Mouse (Mus musculus): Measurements from ENCODE around the gene Bhlha15. TPM values are rescaled to one million over a fixed set of nuclear protein-coding genes. Genes with fewer than 3 reads are reported as not detected.
A peak's percentile ranks its signal among the peaks of the same experiment; 100 is the strongest.

Bhlha15 gene
- polyA plus RNA-seq, 1 experiment from 2014 or later, result 0.54 TPM

DNA sequence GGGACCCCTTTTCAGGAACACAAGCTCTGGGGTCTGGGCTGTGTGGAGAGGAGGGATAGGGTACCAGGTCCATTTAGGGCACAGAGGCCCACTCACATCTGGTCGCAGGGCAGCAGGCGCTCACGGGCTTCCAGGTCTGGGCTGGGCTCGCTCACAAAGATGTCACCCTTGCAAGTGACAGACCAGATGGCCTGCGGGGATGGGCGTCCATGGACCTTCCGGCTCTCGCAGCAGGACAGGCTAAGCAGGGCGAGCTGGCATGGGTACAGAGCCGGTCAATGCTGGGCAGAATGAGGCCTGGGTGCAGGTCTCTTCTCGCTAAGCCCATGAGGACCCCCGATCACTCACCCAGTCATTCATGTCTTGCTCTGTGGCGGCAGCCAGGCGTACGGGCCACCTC, 16.0 kb downstream of the Bhlha15 start:
- WGBS, result 87% methylated on average over 15 of the region's 15 CpGs
- Histone ChIP-seq H3K9ac (ENCODE audit: low read depth, low read length) (no peak overlapping the region), H3K36me3 (ENCODE audit: insufficient read depth, low read length) (peaks cover 46% of the 10 kb centered on the region)

DNA sequence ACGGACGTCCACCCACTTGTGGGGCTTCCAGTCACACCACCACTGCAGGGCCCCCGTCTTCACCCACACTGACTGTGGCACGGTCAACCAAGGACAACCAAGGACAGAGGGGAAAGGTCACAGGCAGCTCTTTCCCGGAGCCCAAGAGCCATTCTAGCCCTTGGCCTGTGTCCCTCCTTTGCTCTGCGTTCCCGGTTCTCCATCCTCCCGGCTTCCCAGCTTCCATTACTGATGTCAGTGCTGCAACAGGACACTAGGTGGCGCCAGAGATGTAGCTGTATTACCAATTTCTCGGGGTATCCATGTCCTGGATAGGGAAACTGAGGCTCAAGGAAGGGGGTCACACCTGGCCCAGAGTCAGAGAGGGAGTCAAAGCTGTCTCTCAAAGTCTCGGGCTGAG, 17.4 kb downstream of the Bhlha15 start:
- Histone ChIP-seq H3K9me3 (replicated peaks; ENCODE audit: low read length) (no peaks in the 10 kb centered on the region), H3K36me3 (ENCODE audit: insufficient read depth, low read length) (peaks cover 44% of the 10 kb centered on the region), H3K4me2 (ENCODE audit: low read length) (no peak overlapping the region), H3K4me1 (replicated peaks; ENCODE audit: insufficient read depth, low read length) (no peaks in the 10 kb centered on the region), H3K27ac (no peak overlapping the region), H3K27me3 (ENCODE audit: insufficient read depth, low read length) (no peaks in the 10 kb centered on the region), H3K9ac (ENCODE audit: low read depth, low read length) (no peak overlapping the region), H3K4me3 (replicated peaks; ENCODE audit: low read depth, low read length) (no peak overlapping the region)
- peak; percentile 83 for TF ChIP-seq CTCF (IDR thresholded peaks at IDR 0.05; ENCODE audit: low read depth)
- WGBS, result 43% methylated on average over 11 of the region's 11 CpGs
- DNase-seq (ENCODE audit: low spot score) (peak; percentile 58), ATAC-seq (replicated peaks; ENCODE audit: low FRiP score, low read depth) (0 out of 2 replicates have a peak, but pooled peaks have one; percentile 9)

More for the DNA sequence above, 16.0 kb downstream of the Bhlha15 start:
- H3K4me2 ChIP-seq (ENCODE audit: low read length), result no peak overlapping the region
- no peak for DNase-seq (ENCODE audit: low spot score)
- ATAC-seq (replicated peaks; ENCODE audit: low FRiP score, low read depth), result no peak
- TF ChIP-seq CTCF (IDR thresholded peaks at IDR 0.05; ENCODE audit: low read depth), result no peak
- H3K27ac ChIP-seq, result no peak overlapping the region
- H3K27me3 ChIP-seq (ENCODE audit: insufficient read depth, low read length), result no peaks in the 10 kb centered on the region
- no peaks in the 10 kb centered on the region for H3K9me3 ChIP-seq (replicated peaks; ENCODE audit: low read length)
- H3K4me1 ChIP-seq (replicated peaks; ENCODE audit: insufficient read depth, low read length), result no peaks in the 10 kb centered on the region
- H3K4me3 ChIP-seq (replicated peaks; ENCODE audit: low read depth, low read length), result no peak overlapping the region

- Histone ChIP-seq H3K9ac (ENCODE audit: low read depth, low read length) (no peak overlapping the region), H3K4me2 (ENCODE audit: low read length) (no peak overlapping the region), H3K4me1 (replicated peaks; ENCODE audit: insufficient read depth, low read length) (no peaks in the 10 kb centered on the region), H3K36me3 (ENCODE audit: insufficient read depth, low read length) (peaks cover 18% of the 10 kb centered on the region), H3K4me3 (replicated peaks; ENCODE audit: low read depth, low read length) (no peak overlapping the region), H3K27me3 (ENCODE audit: insufficient read depth, low read length) (no peaks in the 10 kb centered on the region), H3K27ac (no peak overlapping the region), H3K9me3 (replicated peaks; ENCODE audit: low read length) (no peaks in the 10 kb centered on the region)
- WGBS, result 39% methylated on average over 7 of the region's 7 CpGs
- peak; percentile 94 for TF ChIP-seq CTCF (IDR thresholded peaks at IDR 0.05; ENCODE audit: low read depth)
- DNase-seq (ENCODE audit: low spot score) (peak; percentile 63), ATAC-seq (replicated peaks; ENCODE audit: low FRiP score, low read depth) (0 out of 2 replicates have a peak, but pooled peaks have one; percentile 34)
Measured at GRCm38 (mm10) chr5:144214453-144214852, 24.4 kb downstream of the Bhlha15 start.

GRCm38 (mm10) chr5:144215992-144216391, 25.9 kb downstream of the Bhlha15 start:
- DNase-seq (ENCODE audit: low spot score) (no peak), ATAC-seq (replicated peaks; ENCODE audit: low FRiP score, low read depth) (no peak; the same call in 1 of the 2 replicates)
- H3K36me3 ChIP-seq (ENCODE audit: insufficient read depth, low read length), result peaks cover 6% of the 10 kb centered on the region
- no peak overlapping the region for H3K9ac ChIP-seq (ENCODE audit: low read depth, low read length)
- H3K27me3 ChIP-seq (ENCODE audit: insufficient read depth, low read length), result no peaks in the 10 kb centered on the region
- no peak overlapping the region for H3K4me3 ChIP-seq (replicated peaks; ENCODE audit: low read depth, low read length)
- TF ChIP-seq CTCF (IDR thresholded peaks at IDR 0.05; ENCODE audit: low read depth), result no peak
- H3K4me1 ChIP-seq (replicated peaks; ENCODE audit: insufficient read depth, low read length), result no peaks in the 10 kb centered on the region
- no peak overlapping the region for H3K4me2 ChIP-seq (ENCODE audit: low read length)
- H3K27ac ChIP-seq, result no peak overlapping the region
- 100% methylated on average over 2 of the region's 2 CpGs for WGBS
- H3K9me3 ChIP-seq (replicated peaks; ENCODE audit: low read length), result no peaks in the 10 kb centered on the region

GRCm38 (mm10) chr5:144218061-144218460, 28.0 kb downstream of the Bhlha15 start:
- ATAC-seq (replicated peaks; ENCODE audit: low FRiP score, low read depth) (no peak), DNase-seq (ENCODE audit: low spot score) (no peak)
- no peak for TF ChIP-seq CTCF (IDR thresholded peaks at IDR 0.05; ENCODE audit: low read depth)
- Histone ChIP-seq H3K27ac (no peak overlapping the region), H3K9me3 (replicated peaks; ENCODE audit: low read length) (no peaks in the 10 kb centered on the region), H3K36me3 (ENCODE audit: insufficient read depth, low read length) (peaks cover 6% of the 10 kb centered on the region; the same call in 1 of the 2 replicates), H3K9ac (ENCODE audit: low read depth, low read length) (no peak overlapping the region), H3K4me1 (replicated peaks; ENCODE audit: insufficient read depth, low read length) (peaks cover 12% of the 10 kb centered on the region), H3K4me3 (replicated peaks; ENCODE audit: low read depth, low read length) (no peak overlapping the region), H3K27me3 (ENCODE audit: insufficient read depth, low read length) (no peaks in the 10 kb centered on the region), H3K4me2 (ENCODE audit: low read length) (no peak overlapping the region)
- 89% methylated on average over 7 of the region's 7 CpGs for WGBS

GRCm38 (mm10) chr5:144219306-144219705, 29.2 kb downstream of the Bhlha15 start:
- Histone ChIP-seq H3K9me3 (replicated peaks; ENCODE audit: low read length) (no peaks in the 10 kb centered on the region), H3K4me3 (replicated peaks; ENCODE audit: low read depth, low read length) (no peak overlapping the region), H3K9ac (ENCODE audit: low read depth, low read length) (no peak overlapping the region), H3K27ac (0 out of 2 replicates have a peak overlapping the region, but pooled peaks have one; percentile 19), H3K4me1 (replicated peaks; ENCODE audit: insufficient read depth, low read length) (peaks cover 15% of the 10 kb centered on the region), H3K36me3 (ENCODE audit: insufficient read depth, low read length) (0 out of 2 replicates have a peak, but pooled peaks cover 3% of the 10 kb centered on the region), H3K4me2 (ENCODE audit: low read length) (no peak overlapping the region), H3K27me3 (ENCODE audit: insufficient read depth, low read length) (no peaks in the 10 kb centered on the region)
- ATAC-seq (replicated peaks; ENCODE audit: low FRiP score, low read depth) (no peak), DNase-seq (ENCODE audit: low spot score) (peak; percentile 33)
- WGBS, result 69% methylated on average over 12 of the region's 12 CpGs
- no peak for TF ChIP-seq CTCF (IDR thresholded peaks at IDR 0.05; ENCODE audit: low read depth)

GRCm38 (mm10) chr5:144219936-144220335, 29.9 kb downstream of the Bhlha15 start:
- no peak overlapping the region for H3K27ac ChIP-seq
- no peaks in the 10 kb centered on the region for H3K9me3 ChIP-seq (replicated peaks; ENCODE audit: low read length)
- H3K4me3 ChIP-seq (replicated peaks; ENCODE audit: low read depth, low read length), result no peak overlapping the region
- ATAC-seq (replicated peaks; ENCODE audit: low FRiP score, low read depth), result no peak
- DNase-seq (ENCODE audit: low spot score), result no peak
- H3K36me3 ChIP-seq (ENCODE audit: insufficient read depth, low read length), result 0 out of 2 replicates have a peak, but pooled peaks cover 3% of the 10 kb centered on the region
- no peak for TF ChIP-seq CTCF (IDR thresholded peaks at IDR 0.05; ENCODE audit: low read depth)
- peaks cover 15% of the 10 kb centered on the region for H3K4me1 ChIP-seq (replicated peaks; ENCODE audit: insufficient read depth, low read length)
- WGBS, result 91% methylated on average over 5 of the region's 5 CpGs
- H3K27me3 ChIP-seq (ENCODE audit: insufficient read depth, low read length), result no peaks in the 10 kb centered on the region
- H3K4me2 ChIP-seq (ENCODE audit: low read length), result no peak overlapping the region
- H3K9ac ChIP-seq (ENCODE audit: low read depth, low read length), result no peak overlapping the region
